ENCODE assay signal across 8 mouse cellular contexts in genomic region chr5:115521553-115522461, GRCm38 (mm10). TPM values are rescaled to one million over a fixed set of nuclear protein-coding genes. Genes with fewer than 3 reads are reported as not detected.
DNase-seq lines count a peak whose midpoint lies in the region; ATAC-seq and TF ChIP-seq lines count a peak whose summit lies in the region.

No protein-coding gene starts in this region.

- no peak for TF ChIP-seq CTCF in small intestine, adult 2 months (IDR thresholded peaks at IDR 0.05; ENCODE audit: extremely low read depth, insufficient read length, insufficient replicate concordance, low read depth, low read length)

- H3K27me3 ChIP-seq in midbrain, embryonic 11.5 days (ENCODE audit: control insufficient read depth, insufficient read depth, low read length), result no peaks in the 10 kb centered on the region
- no peaks in the 10 kb centered on the region for H3K27me3 ChIP-seq in midbrain, embryonic 13.5 days
- H3K27me3 ChIP-seq in embryonic facial prominence, embryonic 13.5 days, result no peaks in the 10 kb centered on the region
- no peaks in the 10 kb centered on the region for H3K27me3 ChIP-seq in liver, embryonic 13.5 days
- no peaks in the 10 kb centered on the region for H3K27me3 ChIP-seq in small intestine, adult 2 months (ENCODE audit: control insufficient read depth, insufficient read depth, low read length)

- 75% methylated on average over 21 of the region's 21 CpGs for WGBS in midbrain, embryonic 11.5 days
- 81% methylated on average over 20 of the region's 21 CpGs for WGBS in midbrain, embryonic 13.5 days
- 44% methylated on average over 20 of the region's 21 CpGs for WGBS in embryonic facial prominence, embryonic 13.5 days
- 21% methylated on average over 20 of the region's 21 CpGs for WGBS in liver, embryonic 13.5 days (ENCODE audit: insufficient replicate concordance)
- WGBS in small intestine, adult 2 months, result 9% methylated on average over 20 of the region's 21 CpGs

- H3K4me1 ChIP-seq in midbrain, embryonic 11.5 days (ENCODE audit: control insufficient read depth, insufficient read depth, low read length), result peaks cover 12% of the 10 kb centered on the region; the same call in 1 of the 2 replicates
- H3K4me1 ChIP-seq in midbrain, embryonic 13.5 days (replicated peaks), result peaks cover 12% of the 10 kb centered on the region
- peaks cover 62% of the 10 kb centered on the region for H3K4me1 ChIP-seq in embryonic facial prominence, embryonic 13.5 days
- H3K4me1 ChIP-seq in liver, embryonic 13.5 days (replicated peaks), result peaks cover 76% of the 10 kb centered on the region
- peaks cover 41% of the 10 kb centered on the region for H3K4me1 ChIP-seq in small intestine, adult 2 months (ENCODE audit: control insufficient read depth, insufficient read depth, insufficient read length, low read length)

- DNase-seq in midbrain, embryonic 11.5 days (ENCODE audit: low spot score, missing footprints), result peak; percentile 73
- peak; percentile 83 for DNase-seq in induced T-regulatory cell, adult 2 months (ENCODE audit: low read depth)
- DNase-seq in liver, embryonic 13.5 days, result no peak
- DNase-seq in layer of hippocampus, postnatal 10 days (ENCODE audit: low spot score in 2 of 2), result no peak
- DNase-seq in frontal cortex, postnatal 14 days (ENCODE audit: low spot score in 2 of 2), result no peak

- H3K9ac ChIP-seq in midbrain, embryonic 11.5 days (ENCODE audit: low read length), result no peak overlapping the region
- H3K9ac ChIP-seq in midbrain, embryonic 13.5 days (replicated peaks), result no peak overlapping the region
- H3K9ac ChIP-seq in embryonic facial prominence, embryonic 13.5 days, result no peak overlapping the region
- H3K9ac ChIP-seq in liver, embryonic 13.5 days, result peak overlapping the region; percentile 57

- no peaks in the 10 kb centered on the region for H3K9me3 ChIP-seq in midbrain, embryonic 11.5 days (ENCODE audit: control insufficient read depth, low read length)
- H3K9me3 ChIP-seq in midbrain, embryonic 13.5 days, result no peaks in the 10 kb centered on the region
- no peaks in the 10 kb centered on the region for H3K9me3 ChIP-seq in embryonic facial prominence, embryonic 13.5 days
- no peaks in the 10 kb centered on the region for H3K9me3 ChIP-seq in liver, embryonic 13.5 days (replicated peaks)

- TF ChIP-seq POLR2A in small intestine, adult 2 months (IDR thresholded peaks at IDR 0.05; ENCODE audit: low read depth, low read length), result 0 out of 2 replicates have a peak, but pooled peaks have one; percentile 22

- H3K4me2 ChIP-seq in midbrain, embryonic 11.5 days, result no peak overlapping the region
- no peak overlapping the region for H3K4me2 ChIP-seq in midbrain, embryonic 13.5 days (replicated peaks)
- no peak overlapping the region for H3K4me2 ChIP-seq in embryonic facial prominence, embryonic 13.5 days
- peak overlapping the region; percentile 64 for H3K4me2 ChIP-seq in liver, embryonic 13.5 days

- H3K27ac ChIP-seq in midbrain, embryonic 11.5 days (ENCODE audit: low read depth, low read length), result no peak overlapping the region
- H3K27ac ChIP-seq in midbrain, embryonic 13.5 days, result no peak overlapping the region; the same call in 1 of the 2 replicates
- peak overlapping the region; percentile 71 for H3K27ac ChIP-seq in embryonic facial prominence, embryonic 13.5 days
- H3K27ac ChIP-seq in liver, embryonic 13.5 days, result peak overlapping the region; percentile 84
- H3K27ac ChIP-seq in small intestine, adult 2 months (ENCODE audit: insufficient read depth, low read depth, low read length), result peak overlapping the region; percentile 93

- no peak for ATAC-seq in midbrain, embryonic 11.5 days (ENCODE audit: low FRiP score)
- ATAC-seq in midbrain, embryonic 13.5 days, result no peak
- ATAC-seq in embryonic facial prominence, embryonic 13.5 days (ENCODE audit: insufficient number of reproducible peaks, insufficient read depth, low FRiP score, low TSS enrichment, low read depth), result no peak
- peak; percentile 59 for ATAC-seq in liver, embryonic 13.5 days (ENCODE audit: low read depth)

- no peaks in the 10 kb centered on the region for H3K36me3 ChIP-seq in midbrain, embryonic 11.5 days (ENCODE audit: control insufficient read depth, insufficient read depth, low read length)
- 0 out of 2 replicates have a peak, but pooled peaks cover 2% of the 10 kb centered on the region for H3K36me3 ChIP-seq in midbrain, embryonic 13.5 days
- H3K36me3 ChIP-seq in embryonic facial prominence, embryonic 13.5 days, result peaks cover 12% of the 10 kb centered on the region; the same call in 1 of the 2 replicates
- 0 out of 2 replicates have a peak, but pooled peaks cover 3% of the 10 kb centered on the region for H3K36me3 ChIP-seq in liver, embryonic 13.5 days
- H3K36me3 ChIP-seq in small intestine, adult 2 months (ENCODE audit: control insufficient read depth, insufficient read depth, low read length), result peaks cover 4% of the 10 kb centered on the region

- no peak overlapping the region for H3K4me3 ChIP-seq in midbrain, embryonic 11.5 days (ENCODE audit: low read depth, low read length)
- H3K4me3 ChIP-seq in midbrain, embryonic 13.5 days (replicated peaks), result no peak overlapping the region
- no peak overlapping the region for H3K4me3 ChIP-seq in embryonic facial prominence, embryonic 13.5 days
- peak overlapping the region; percentile 46 for H3K4me3 ChIP-seq in liver, embryonic 13.5 days (replicated peaks)
- peak overlapping the region; percentile 58 for H3K4me3 ChIP-seq in small intestine, adult 2 months (ENCODE audit: low read depth, low read length)

RNA-seq across cellular contexts. Expression of gene Pxn, which starts 15.3 kb away (rescaled TPM):
- polyA plus RNA-seq in midbrain, embryonic 11.5 days (2014; fragmentation: Nextera tagmentation; extraction: Ambion mirVana), result 7.3 and 7.7 TPM in 2 replicates
- polyA plus RNA-seq in midbrain, embryonic 13.5 days (2015; fragmentation: Nextera tagmentation; extraction: Ambion mirVana), result 16.2 and 18.3 TPM in 2 replicates
- polyA plus RNA-seq in embryonic facial prominence, embryonic 13.5 days (2015; fragmentation: Nextera tagmentation; extraction: Ambion mirVana), result 39.6 and 44.2 TPM in 2 replicates
- 11.1 and 14.5 TPM in 2 replicates for polyA plus RNA-seq in liver, embryonic 13.5 days (2015; fragmentation: Nextera tagmentation; extraction: Ambion mirVana)
- polyA plus RNA-seq in small intestine, adult 2 months (2012; rRNA removed), result 65.1 and 136 TPM in 2 replicates
- 10 to 100 TPM; 30.0 to 30.8 TPM for total RNA-seq in layer of hippocampus, postnatal 10 days (2021)

RNA-seq across cellular contexts. Expression of gene Sirt4, which starts 37.3 kb away (rescaled TPM):
- 16.2 and 18.9 TPM in 2 replicates for polyA plus RNA-seq in midbrain, embryonic 11.5 days (2014; fragmentation: Nextera tagmentation; extraction: Ambion mirVana)
- 26.1 and 28.7 TPM in 2 replicates for polyA plus RNA-seq in midbrain, embryonic 13.5 days (2015; fragmentation: Nextera tagmentation; extraction: Ambion mirVana)
- polyA plus RNA-seq in embryonic facial prominence, embryonic 13.5 days (2015; fragmentation: Nextera tagmentation; extraction: Ambion mirVana), result 24.8 and 28.1 TPM in 2 replicates
- 5.6 and 6.1 TPM in 2 replicates for polyA plus RNA-seq in liver, embryonic 13.5 days (2015; fragmentation: Nextera tagmentation; extraction: Ambion mirVana)
- 9.9 and 13.6 TPM in 2 replicates for polyA plus RNA-seq in small intestine, adult 2 months (2012; rRNA removed)
- 10 to 100 TPM; 25.8 to 29.8 TPM for total RNA-seq in layer of hippocampus, postnatal 10 days (2021)

RNA-seq across cellular contexts. Expression of gene Rplp0, which starts 37.5 kb away (rescaled TPM):
- 1,161 and 1,182 TPM in 2 replicates for polyA plus RNA-seq in midbrain, embryonic 11.5 days (2014; fragmentation: Nextera tagmentation; extraction: Ambion mirVana)
- polyA plus RNA-seq in midbrain, embryonic 13.5 days (2015; fragmentation: Nextera tagmentation; extraction: Ambion mirVana), result 905 and 914 TPM in 2 replicates
- polyA plus RNA-seq in embryonic facial prominence, embryonic 13.5 days (2015; fragmentation: Nextera tagmentation; extraction: Ambion mirVana), result 1,563 and 1,729 TPM in 2 replicates
- polyA plus RNA-seq in liver, embryonic 13.5 days (2015; fragmentation: Nextera tagmentation; extraction: Ambion mirVana), result 1,664 and 1,673 TPM in 2 replicates
- 1,193 and 2,017 TPM in 2 replicates for polyA plus RNA-seq in small intestine, adult 2 months (2012; rRNA removed)
- 100 to 1,000 TPM; 458 to 467 TPM for total RNA-seq in layer of hippocampus, postnatal 10 days (2021)

RNA-seq across cellular contexts. Expression of gene Gcn1l1, which starts 43.2 kb away (rescaled TPM):
- polyA plus RNA-seq in midbrain, embryonic 11.5 days (2014; fragmentation: Nextera tagmentation; extraction: Ambion mirVana), result 27.6 and 32.2 TPM in 2 replicates
- polyA plus RNA-seq in midbrain, embryonic 13.5 days (2015; fragmentation: Nextera tagmentation; extraction: Ambion mirVana), result 48.6 and 49.1 TPM in 2 replicates
- 45.8 and 47.9 TPM in 2 replicates for polyA plus RNA-seq in embryonic facial prominence, embryonic 13.5 days (2015; fragmentation: Nextera tagmentation; extraction: Ambion mirVana)
- polyA plus RNA-seq in liver, embryonic 13.5 days (2015; fragmentation: Nextera tagmentation; extraction: Ambion mirVana), result 18.7 and 19.3 TPM in 2 replicates
- 26.4 and 30.7 TPM in 2 replicates for polyA plus RNA-seq in small intestine, adult 2 months (2012; rRNA removed)
- total RNA-seq in layer of hippocampus, postnatal 10 days (2021), result 10 to 100 TPM; 76.4 to 96.2 TPM

RNA-seq across cellular contexts. Expression of gene Pla2g1b, which starts 55.7 kb away (rescaled TPM):
- not detected in 2 replicates for polyA plus RNA-seq in midbrain, embryonic 11.5 days (2014; fragmentation: Nextera tagmentation; extraction: Ambion mirVana)
- polyA plus RNA-seq in midbrain, embryonic 13.5 days (2015; fragmentation: Nextera tagmentation; extraction: Ambion mirVana), result not detected in 2 replicates
- not detected in 2 replicates for polyA plus RNA-seq in embryonic facial prominence, embryonic 13.5 days (2015; fragmentation: Nextera tagmentation; extraction: Ambion mirVana)
- polyA plus RNA-seq in liver, embryonic 13.5 days (2015; fragmentation: Nextera tagmentation; extraction: Ambion mirVana), result 0.35 TPM in 1 of 2 replicates, not detected in the other
- 5.2 and 2,024 TPM in 2 replicates for polyA plus RNA-seq in small intestine, adult 2 months (2012; rRNA removed)
- not detected for total RNA-seq in layer of hippocampus, postnatal 10 days (2021)

Comparison
In these comparisons a context has a peak if more than half of its experiments do, and no peak if none do; other contexts are left out.
1. DNase-seq: peak in midbrain, embryonic 11.5 days (single experiment) and induced T-regulatory cell, adult 2 months (single experiment); none in liver, embryonic 13.5 days (single experiment), layer of hippocampus, postnatal 10 days (0 of 2) and frontal cortex, postnatal 14 days (0 of 2).
2. H3K27ac ChIP-seq: peak in embryonic facial prominence, embryonic 13.5 days (single experiment), liver, embryonic 13.5 days (single experiment) and small intestine, adult 2 months (single experiment); none in midbrain, embryonic 11.5 days (single experiment) and midbrain, embryonic 13.5 days (single experiment).
3. H3K4me3 ChIP-seq: peak in liver, embryonic 13.5 days (single experiment) and small intestine, adult 2 months (single experiment); none in midbrain, embryonic 11.5 days (single experiment), midbrain, embryonic 13.5 days (single experiment) and embryonic facial prominence, embryonic 13.5 days (single experiment).